Mouse (Mus musculus) lung, adult 18-20 months (tissue): ENCODE measurements at regions not wholly inside any gene's neighbourhood (a gene's known extent, or its start where the extent isn't known, plus 50 kb on each side); places are given as distances from the start of the nearest gene placed in this dataset.

ENCODE experiments used
- DNase-seq, 2 experiments: peaks; one replicate each; pipeline ENCODE4 v3.0.0; 2022; ENCODE audit warnings: mixed read lengths in 2 of 2

DNA sequence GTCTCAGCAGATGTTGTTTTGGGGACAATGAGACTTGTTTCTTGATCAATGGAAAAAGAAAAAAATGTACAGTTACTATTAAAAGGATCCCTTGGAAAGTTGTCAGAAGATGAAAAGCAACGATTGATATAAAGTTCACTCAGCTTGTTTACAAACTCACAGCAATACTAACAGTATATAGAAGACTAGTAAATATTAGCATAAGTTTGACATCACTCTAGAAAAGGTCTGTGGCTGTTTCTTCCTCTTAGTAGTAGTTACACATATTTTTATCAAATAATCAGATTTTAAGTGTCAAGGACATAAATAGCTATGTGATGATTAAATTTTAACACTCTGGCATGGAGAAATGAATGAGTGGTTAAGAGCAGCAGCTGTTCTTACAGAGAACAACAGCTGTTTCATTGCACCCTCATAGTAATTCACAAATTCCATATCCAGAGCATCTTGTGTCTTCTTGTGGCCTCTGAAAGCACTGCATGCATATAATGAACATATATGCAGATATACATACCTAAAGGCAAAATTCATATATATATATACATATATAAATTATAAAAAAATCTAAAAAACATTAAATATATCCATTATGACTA, 179.1 kb upstream of the Pcdh10 start:
- no peak for DNase-seq

DNA sequence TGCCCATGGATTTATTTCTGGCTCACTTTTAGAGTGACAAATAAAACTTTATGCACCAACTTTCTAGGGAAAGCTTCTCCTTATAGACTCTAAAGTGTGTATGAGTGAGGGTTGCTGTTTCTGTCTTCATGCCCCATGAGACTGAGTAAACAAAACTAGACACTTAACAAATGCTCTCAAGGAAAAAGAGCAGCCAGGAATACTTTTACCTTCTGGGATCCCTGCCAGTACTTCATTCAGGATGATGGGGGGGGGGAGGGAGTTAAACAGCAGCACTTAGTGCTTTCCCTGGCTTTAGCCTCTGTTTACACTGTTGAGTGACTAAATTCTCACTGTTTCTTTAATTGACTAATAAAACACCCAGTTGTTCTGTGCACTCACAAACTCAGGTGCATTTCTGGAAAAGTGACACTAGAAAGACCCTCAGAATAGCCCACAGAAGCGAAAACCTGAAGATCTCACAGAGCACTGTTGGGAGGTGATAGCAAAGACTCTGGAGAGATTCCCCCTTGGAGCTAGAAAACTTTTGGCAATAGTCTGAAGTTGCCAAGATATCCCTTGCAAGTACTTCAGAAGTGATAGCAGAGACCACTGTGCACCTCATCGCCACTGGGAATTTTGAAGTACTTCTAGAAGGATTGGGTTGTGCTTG, 173.7 kb upstream of the Pcdh10 start:
- DNase-seq, result peak in 1 of 2 experiments; percentile 28

DNA sequence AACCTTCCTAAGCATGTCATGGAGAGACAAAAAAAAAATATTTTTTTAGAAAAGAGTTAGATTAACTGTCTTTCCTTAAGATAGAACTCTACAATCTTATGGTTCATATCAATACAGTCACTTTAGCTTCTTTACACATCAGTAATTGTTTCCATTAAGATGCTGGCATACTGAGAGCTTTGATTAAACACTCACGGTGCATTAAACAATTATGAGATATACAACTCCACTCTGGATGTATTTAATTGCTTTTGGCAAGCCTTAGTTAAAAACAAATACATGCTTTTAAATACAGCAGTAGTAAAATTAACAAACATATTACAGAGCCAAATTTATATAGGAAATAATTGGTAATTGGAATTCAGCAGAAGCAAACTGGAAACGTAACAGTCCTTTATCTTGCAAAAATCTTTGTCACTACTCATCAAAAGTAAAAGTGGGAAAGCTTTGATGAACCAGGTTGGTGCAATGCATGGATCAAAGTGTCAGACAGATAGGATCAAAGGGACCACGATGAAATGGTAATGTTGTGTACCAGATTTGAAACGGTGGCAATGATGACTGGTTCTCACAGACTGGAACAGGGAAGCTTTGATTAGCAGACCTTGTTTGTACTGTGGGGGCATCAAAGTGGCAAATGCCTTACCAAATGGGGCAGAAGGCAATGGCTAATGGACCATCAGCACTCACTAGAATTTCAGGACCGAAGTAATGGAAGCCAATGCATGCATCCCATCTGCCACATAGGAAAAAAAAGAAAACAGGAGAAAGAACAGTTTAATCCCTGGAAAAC, 146.4 kb upstream of the Pcdh10 start:
- DNase-seq, result no peak

DNA sequence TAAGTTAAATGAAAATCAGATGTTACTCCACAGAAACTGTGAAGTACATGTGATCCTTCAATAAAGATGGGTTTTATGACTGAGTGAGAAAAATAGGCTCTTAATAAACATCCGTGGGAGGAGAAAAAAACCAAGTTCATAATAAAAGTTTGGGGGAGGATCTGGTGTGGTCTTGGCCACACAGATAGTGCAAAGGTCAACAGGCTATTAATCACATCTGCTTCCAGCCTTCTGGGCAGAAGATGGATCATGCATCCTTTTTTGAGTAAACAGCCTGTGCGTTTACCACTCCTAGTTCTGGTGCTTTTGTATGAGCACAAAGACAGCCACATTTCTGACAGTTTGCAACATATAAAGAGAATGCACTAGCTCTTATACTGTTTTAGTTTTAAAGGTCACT, 139.7 kb upstream of the Pcdh10 start:
- no peak for DNase-seq

DNA sequence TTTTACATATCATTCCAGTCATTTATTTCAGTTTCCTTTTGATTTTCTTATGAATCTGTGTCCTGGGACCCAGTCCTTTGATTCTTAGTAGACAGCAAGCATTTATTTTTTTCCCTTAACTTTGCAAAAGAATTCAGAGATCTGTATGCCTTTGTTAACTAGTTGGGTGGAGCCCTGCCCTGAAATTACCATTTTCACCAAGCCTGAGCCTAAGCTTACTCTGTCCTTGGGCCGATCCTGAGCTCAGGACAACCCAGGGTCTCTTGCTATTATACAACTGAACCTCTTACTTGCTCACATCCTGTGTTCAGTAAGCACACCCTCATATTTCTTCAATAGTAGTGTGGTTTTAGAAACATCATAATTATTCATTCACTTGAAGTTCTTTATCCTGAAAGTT, 132.7 kb upstream of the Pcdh10 start:
- no peak for DNase-seq

DNA sequence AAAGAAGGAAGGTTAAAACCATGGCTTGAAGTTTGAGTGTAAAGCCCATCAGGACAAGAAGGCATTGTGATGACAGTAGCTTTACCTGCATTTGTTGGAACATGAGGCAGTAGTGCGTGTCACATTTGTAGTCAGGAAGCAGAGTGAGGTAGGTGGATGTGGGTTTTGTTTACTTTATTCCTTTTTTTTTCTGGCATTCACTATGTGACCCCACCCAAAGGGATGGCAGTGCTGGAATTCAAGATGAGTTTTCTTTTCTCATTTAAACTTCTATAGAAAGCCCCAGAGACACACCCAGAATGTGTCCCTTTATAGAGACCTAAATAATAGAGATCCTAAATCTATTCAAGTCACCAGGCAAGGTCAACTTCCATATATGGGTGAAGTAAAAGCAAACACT, 131.6 kb upstream of the Pcdh10 start:
- no peak for DNase-seq

DNA sequence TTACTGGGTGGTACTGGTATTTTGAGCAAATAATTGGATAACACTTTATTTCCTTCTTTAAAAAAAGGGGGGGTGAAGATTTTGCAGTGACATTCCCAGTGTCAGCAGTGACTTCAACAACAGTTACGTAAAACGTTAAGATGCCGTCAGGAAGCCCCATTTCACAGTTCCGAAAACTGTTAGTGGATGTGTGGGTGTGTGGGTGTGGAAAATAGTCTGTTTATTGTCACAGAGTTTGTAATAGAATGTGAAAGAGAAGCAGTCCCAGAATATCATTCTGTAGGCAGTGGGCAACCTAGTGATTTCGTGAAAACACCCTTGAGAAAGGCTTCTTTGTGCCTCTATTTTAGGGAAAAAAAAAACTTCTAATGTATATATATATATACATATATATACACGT, 101.4 kb upstream of the Pcdh10 start:
- DNase-seq, result no peak

DNA sequence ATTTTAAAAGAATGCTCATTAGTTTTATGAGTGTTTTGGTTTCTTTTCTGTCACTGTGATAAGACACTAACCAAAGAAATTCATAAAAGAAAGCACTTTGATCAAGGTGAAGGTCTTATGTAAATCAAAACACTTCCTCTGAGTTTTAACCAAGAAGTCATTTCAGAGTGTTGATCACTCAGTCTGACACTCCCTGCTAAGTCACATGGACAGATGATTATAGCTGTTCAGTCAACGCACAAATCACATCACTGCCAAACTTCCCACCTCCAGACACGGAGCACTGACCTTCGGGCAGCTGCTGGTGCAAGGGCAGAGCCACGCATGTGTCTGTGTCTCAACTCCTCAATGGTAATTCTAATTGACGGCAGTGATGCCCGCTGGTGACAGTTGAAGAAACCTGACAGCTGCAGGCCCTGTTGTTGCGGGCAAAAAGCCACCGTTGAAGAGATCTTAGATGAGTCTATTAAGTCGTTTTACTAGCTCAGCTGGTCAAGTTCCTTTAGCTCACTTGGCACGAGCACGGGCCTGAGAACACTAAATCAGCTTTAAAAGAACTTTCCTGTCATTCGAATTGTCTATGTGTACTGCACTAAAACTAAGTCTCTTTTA, 80.8 kb upstream of the Pcdh10 start:
- DNase-seq, result no peak

DNA sequence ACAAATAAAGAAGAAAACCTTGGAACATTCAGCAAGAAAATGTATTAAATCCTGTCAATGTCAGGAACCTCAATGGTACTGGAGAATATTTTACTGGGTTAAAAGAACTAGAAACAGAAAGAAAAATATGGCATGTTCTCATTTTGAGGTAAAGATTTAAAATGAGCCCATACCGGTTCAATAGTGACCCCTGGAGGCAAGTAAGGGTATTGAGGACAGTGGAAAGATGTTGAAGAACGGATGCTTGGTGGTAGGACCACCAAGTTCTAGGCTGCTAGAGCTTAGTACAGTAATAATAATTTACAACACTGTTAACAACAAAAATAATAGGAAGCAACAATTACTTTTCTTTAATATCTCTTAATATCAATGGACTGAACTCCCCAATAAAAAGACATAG, 58.9 kb upstream of the Pcdh10 start:
- no peak for DNase-seq
